Mouse (Mus musculus): ENCODE measurements around the gene Sycp2l. TPM values are rescaled to one million over a fixed set of nuclear protein-coding genes. Genes with fewer than 3 reads are reported as not detected.
"Not testable (repeated sequence)": the region's sequence is repeated elsewhere in the genome, so short reads cannot be mapped to it uniquely, and the experiment has no call there.

Gene Sycp2l
- polyA plus RNA-seq, 1 experiment, result not detected

- Histone ChIP-seq H3K36me3 (replicated peaks; ENCODE audit: low read length) (no peaks in the 10 kb centered on the region), H3K9me3 (no peaks in the 10 kb centered on the region), H3K4me1 (no peaks in the 10 kb centered on the region), H3K4me3 (replicated peaks) (no peak overlapping the region), H3K27me3 (replicated peaks) (peaks cover 40% of the 10 kb centered on the region)
- TF ChIP-seq FLI1 (IDR thresholded peaks at IDR 0.05; ENCODE audit: low read length) (no peak), GATA1 (IDR thresholded peaks at IDR 0.05; ENCODE audit: borderline replicate concordance, low read length) (no peak)
Observed at GRCm38 (mm10) chr13:41195640-41196333, 81.7 kb downstream of the Sycp2l start.

- H3K27me3 ChIP-seq (replicated peaks), result peaks cover 40% of the 10 kb centered on the region
- no peaks in the 10 kb centered on the region for H3K36me3 ChIP-seq (replicated peaks; ENCODE audit: low read length)
- H3K4me1 ChIP-seq, result 0 out of 2 replicates have a peak, but pooled peaks cover 4% of the 10 kb centered on the region
- TF ChIP-seq GATA1 (IDR thresholded peaks at IDR 0.05; ENCODE audit: borderline replicate concordance, low read length), result no peak
- no peak for TF ChIP-seq FLI1 (IDR thresholded peaks at IDR 0.05; ENCODE audit: low read length)
- H3K9me3 ChIP-seq, result no peaks in the 10 kb centered on the region
- H3K4me3 ChIP-seq (replicated peaks), result no peak overlapping the region
Observed at GRCm38 (mm10) chr13:41200861-41201260, 86.8 kb downstream of the Sycp2l start.

- Histone ChIP-seq H3K9me3 (no peaks in the 10 kb centered on the region), H3K4me1 (0 out of 2 replicates have a peak, but pooled peaks cover 8% of the 10 kb centered on the region), H3K27me3 (replicated peaks) (peaks cover 36% of the 10 kb centered on the region), H3K4me3 (replicated peaks) (no peak overlapping the region), H3K36me3 (replicated peaks; ENCODE audit: low read length) (no peaks in the 10 kb centered on the region)
- no peak for TF ChIP-seq FLI1 (IDR thresholded peaks at IDR 0.05; ENCODE audit: low read length)
Observed at GRCm38 (mm10) chr13:41203289-41203688, 89.2 kb downstream of the Sycp2l start.

GRCm38 (mm10) chr13:41203691-41204090 lies 89.6 kb downstream of the Sycp2l start:
- no peaks in the 10 kb centered on the region for H3K36me3 ChIP-seq (replicated peaks; ENCODE audit: low read length)
- H3K27me3 ChIP-seq (replicated peaks), result peaks cover 39% of the 10 kb centered on the region
- 0 out of 2 replicates have a peak, but pooled peaks cover 8% of the 10 kb centered on the region for H3K4me1 ChIP-seq
- no peaks in the 10 kb centered on the region for H3K9me3 ChIP-seq
- TF ChIP-seq GATA1 (IDR thresholded peaks at IDR 0.05; ENCODE audit: borderline replicate concordance, low read length) (no peak), FLI1 (IDR thresholded peaks at IDR 0.05; ENCODE audit: low read length) (no peak)
- no peak overlapping the region for H3K4me3 ChIP-seq (replicated peaks)

- not testable (repeated sequence) for H3K9me3 ChIP-seq; H3K4me3 ChIP-seq (replicated peaks); H3K4me1 ChIP-seq; H3K36me3 ChIP-seq (replicated peaks; ENCODE audit: low read length)
- peaks cover 32% of the 10 kb centered on the region for H3K27me3 ChIP-seq (replicated peaks)
Observed at GRCm38 (mm10) chr13:41205568-41205967, 91.5 kb downstream of the Sycp2l start.

- TF ChIP-seq FLI1 (IDR thresholded peaks at IDR 0.05; ENCODE audit: low read length) (no peak), GATA1 (IDR thresholded peaks at IDR 0.05; ENCODE audit: borderline replicate concordance, low read length) (no peak)
- no peak overlapping the region for H3K4me3 ChIP-seq (replicated peaks)
- no peaks in the 10 kb centered on the region for H3K36me3 ChIP-seq (replicated peaks; ENCODE audit: low read length)
- H3K27me3 ChIP-seq (replicated peaks), result peaks cover 27% of the 10 kb centered on the region
- H3K9me3 ChIP-seq, result no peaks in the 10 kb centered on the region
- H3K4me1 ChIP-seq, result 0 out of 2 replicates have a peak, but pooled peaks cover 8% of the 10 kb centered on the region
Observed at GRCm38 (mm10) chr13:41206241-41206640, 92.1 kb downstream of the Sycp2l start.

DNA sequence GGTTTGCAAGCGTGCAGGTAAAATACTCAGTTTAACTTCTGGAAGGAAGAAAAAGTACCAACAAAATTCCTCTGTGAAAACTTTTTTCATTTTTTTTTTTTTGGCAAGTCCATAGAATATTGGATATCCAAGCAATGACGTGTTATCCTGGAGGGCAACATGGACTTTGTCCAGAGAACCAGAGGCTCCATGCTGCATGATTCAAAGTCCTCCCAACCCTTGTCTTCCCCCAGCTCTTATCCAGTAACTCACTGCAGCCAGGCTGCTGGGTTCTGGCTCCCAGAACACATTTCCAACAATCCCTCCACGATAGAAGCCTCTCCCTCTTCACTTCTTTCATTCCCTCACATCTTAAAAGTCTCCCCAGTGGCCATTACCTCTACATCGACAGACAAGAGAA lies 97.2 kb downstream of the Sycp2l start:
- H3K36me3 ChIP-seq (replicated peaks; ENCODE audit: low read length), result no peaks in the 10 kb centered on the region
- no peaks in the 10 kb centered on the region for H3K9me3 ChIP-seq
- peaks cover 4% of the 10 kb centered on the region; the same call in 1 of the 2 replicates for H3K4me1 ChIP-seq
- peaks cover 23% of the 10 kb centered on the region for H3K27me3 ChIP-seq (replicated peaks)
- TF ChIP-seq FLI1 (IDR thresholded peaks at IDR 0.05; ENCODE audit: low read length) (no peak), GATA1 (IDR thresholded peaks at IDR 0.05; ENCODE audit: borderline replicate concordance, low read length) (no peak)
- H3K4me3 ChIP-seq (replicated peaks), result no peak overlapping the region

DNA sequence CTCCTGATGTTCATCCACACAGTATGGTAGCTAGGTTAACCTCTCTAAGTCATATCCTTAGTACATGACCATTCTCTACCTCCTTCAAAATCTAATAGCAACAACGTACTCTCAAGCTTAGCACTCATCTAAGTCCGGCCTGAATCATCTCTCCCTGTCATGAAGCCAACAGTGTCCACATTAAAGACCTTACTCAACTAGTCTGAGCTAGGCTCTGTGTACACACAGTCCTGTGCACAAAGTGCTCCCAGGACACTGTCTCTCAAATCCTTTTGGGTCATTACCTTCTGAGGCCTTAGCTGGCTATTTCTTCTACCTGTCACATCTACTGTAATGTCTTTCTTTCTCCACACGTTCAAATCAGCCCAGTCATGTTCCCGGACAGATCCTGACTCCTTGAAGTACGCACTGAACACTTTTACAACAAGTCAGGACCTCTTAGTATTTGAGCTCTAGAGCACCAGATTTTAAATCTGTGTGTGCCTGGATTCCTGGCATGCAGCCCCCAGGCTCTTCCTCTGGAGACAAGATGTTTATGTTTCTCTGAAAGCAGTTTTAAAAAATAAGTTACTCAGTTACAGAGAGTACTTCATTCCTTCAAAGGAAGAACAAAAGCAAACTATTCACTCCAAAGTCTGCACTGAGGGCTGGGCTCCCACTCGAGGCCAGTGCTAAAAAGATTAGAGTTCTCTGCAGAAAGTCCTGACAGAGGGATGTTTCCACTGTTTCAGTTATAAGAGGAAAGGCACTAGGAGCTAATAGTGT lies 98.6 kb downstream of the Sycp2l start:
- TF ChIP-seq FLI1 (IDR thresholded peaks at IDR 0.05; ENCODE audit: low read length) (no peak), GATA1 (IDR thresholded peaks at IDR 0.05; ENCODE audit: borderline replicate concordance, low read length) (no peak)
- H3K4me3 ChIP-seq (replicated peaks), result no peak overlapping the region
- H3K9me3 ChIP-seq, result no peaks in the 10 kb centered on the region
- H3K4me1 ChIP-seq, result peaks cover 3% of the 10 kb centered on the region; the same call in 1 of the 2 replicates
- no peaks in the 10 kb centered on the region for H3K36me3 ChIP-seq (replicated peaks; ENCODE audit: low read length)
- peaks cover 18% of the 10 kb centered on the region for H3K27me3 ChIP-seq (replicated peaks)

DNA sequence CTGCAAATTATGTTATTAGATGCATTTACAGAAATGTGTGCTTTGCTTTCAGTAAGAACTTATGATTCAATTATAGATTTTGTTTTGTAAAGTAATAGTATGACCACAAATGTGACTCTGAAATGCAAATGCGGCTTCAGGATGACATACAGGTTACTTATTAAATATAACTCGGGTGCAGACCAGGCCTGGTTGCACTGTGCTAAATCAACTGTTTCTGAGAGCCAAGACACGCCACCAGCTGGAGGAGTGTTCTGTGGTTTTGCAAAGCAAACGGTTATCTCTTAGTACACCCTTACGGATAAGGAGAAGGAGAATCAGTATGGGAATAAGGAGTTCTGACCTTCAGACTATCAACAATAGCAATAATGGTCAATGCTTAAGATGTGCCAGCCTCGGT lies 101.6 kb downstream of the Sycp2l start:
- no peaks in the 10 kb centered on the region for H3K36me3 ChIP-seq (replicated peaks; ENCODE audit: low read length)
- TF ChIP-seq FLI1 (IDR thresholded peaks at IDR 0.05; ENCODE audit: low read length) (no peak), GATA1 (IDR thresholded peaks at IDR 0.05; ENCODE audit: borderline replicate concordance, low read length) (no peak)
- H3K4me1 ChIP-seq, result peaks cover 11% of the 10 kb centered on the region
- H3K9me3 ChIP-seq, result peaks cover 3% of the 10 kb centered on the region
- H3K27me3 ChIP-seq (replicated peaks), result peaks cover 32% of the 10 kb centered on the region
- no peak overlapping the region for H3K4me3 ChIP-seq (replicated peaks)

GRCm38 (mm10) chr13:41216236-41216635 lies 102.1 kb downstream of the Sycp2l start:
- Histone ChIP-seq H3K4me3 (replicated peaks) (no peak overlapping the region), H3K27me3 (replicated peaks) (peaks cover 36% of the 10 kb centered on the region), H3K36me3 (replicated peaks; ENCODE audit: low read length) (no peaks in the 10 kb centered on the region), H3K4me1 (peaks cover 13% of the 10 kb centered on the region), H3K9me3 (peaks cover 8% of the 10 kb centered on the region)
- TF ChIP-seq GATA1 (IDR thresholded peaks at IDR 0.05; ENCODE audit: borderline replicate concordance, low read length), result no peak
